Mouse (Mus musculus) thymus, adult 2 months (tissue): ENCODE measurements around the gene St3gal5. TPM values are rescaled to one million over a fixed set of nuclear protein-coding genes. Genes with fewer than 3 reads are reported as not detected.
"Not testable (repeated sequence)": the region's sequence is repeated elsewhere in the genome, so short reads cannot be mapped to it uniquely, and the experiment has no call there.

Source experiments
- DNase-seq: peaks from one replicate; pipeline ENCODE4 v3.0.0; 2021
- H3K27ac ChIP-seq: fragments of 200-500 bp; 2 replicates; pipeline ENCODE4 v1.5.1; 2012; ENCODE audit warnings: low read length, control low read depth; ENCODE audit not compliant: control insufficient read depth, insufficient read depth
- H3K27me3 ChIP-seq: fragments of 200-500 bp; 2 replicates; pipeline ENCODE4 v1.6.1; 2012; ENCODE audit warnings: mild to moderate bottlenecking, low read length, moderate library complexity, mixed read lengths; ENCODE audit not compliant: control insufficient read depth, insufficient read depth
- H3K36me3 ChIP-seq: fragments of 200-500 bp; 2 replicates; pipeline ENCODE4 v1.6.1; 2012; ENCODE audit warnings: mild to moderate bottlenecking, low read length, moderate library complexity; ENCODE audit not compliant: control insufficient read depth, insufficient read depth
- H3K4me1 ChIP-seq: fragments of 200-500 bp; replicated peaks from 2 replicates; pipeline ENCODE4 v1.6.1; 2012; ENCODE audit warnings: low read length; ENCODE audit not compliant: control insufficient read depth, insufficient read depth
- H3K4me3 ChIP-seq: fragments of 200-500 bp; 2 replicates; pipeline ENCODE4 v1.5.1; 2012; ENCODE audit warnings: mild to moderate bottlenecking, low read length, control low read depth, moderate library complexity; ENCODE audit not compliant: control insufficient read depth, insufficient read depth
- CTCF ChIP-seq: fragments of 200-500 bp; IDR thresholded peaks from 2 replicates; pipeline ENCODE4 v1.5.1; 2012; ENCODE audit warnings: mild to moderate bottlenecking, control low read depth, low read length, moderate library complexity, borderline replicate concordance; ENCODE audit not compliant: control insufficient read depth, poor library complexity, insufficient read depth; ENCODE audit errors: extremely low read depth
- POLR2A ChIP-seq: fragments of 200-500 bp; IDR thresholded peaks from 2 replicates; pipeline ENCODE4 v1.6.1; 2012; ENCODE audit warnings: mild to moderate bottlenecking, low read length, control low read depth, moderate library complexity; ENCODE audit not compliant: control insufficient read depth, poor library complexity, insufficient read depth; ENCODE audit errors: extremely low read depth
- WGBS: fragments of 180-500 bp; shearing (Covaris S2); methylation state at CpG from one replicate; pipeline ENCODE4 v1.1.7; 2018; 5-methylcytosine and 5-hydroxymethylcytosine counted together
- polyA plus RNA-seq: library from polyadenylated mRNA; depleted of rRNA; stranded (reverse); fragments of >200 nt; gene quantifications from 2 replicates; pipeline ENCODE4 v1.2.3, GENCODE M21; 2012

Gene St3gal5
- polyA plus RNA-seq, 1 experiment: 4.4 TPM

GRCm38 (mm10) chr6:72056548-72056947, 40.8 kb upstream of the St3gal5 start:
- H3K4me3 ChIP-seq: no peak overlapping the region
- no peak overlapping the region for H3K27ac ChIP-seq
- H3K36me3 ChIP-seq: no peaks in the 10 kb centered on the region
- no peak for DNase-seq
- H3K4me1 ChIP-seq: peaks cover 4% of the 10 kb centered on the region
- no peaks in the 10 kb centered on the region for H3K27me3 ChIP-seq
- TF ChIP-seq POLR2A: no peak
- no peak for TF ChIP-seq CTCF
- WGBS: 91% methylated on average over 2 of the region's 2 CpGs

GRCm38 (mm10) chr6:72058398-72058889, 38.9 kb upstream of the St3gal5 start:
- H3K27ac ChIP-seq: no peak overlapping the region
- no peak for DNase-seq
- TF ChIP-seq CTCF (no peak), POLR2A (no peak)
- 97% methylated on average over 9 of the region's 9 CpGs for WGBS
- H3K4me3 ChIP-seq: no peak overlapping the region
- H3K4me1 ChIP-seq: no peaks in the 10 kb centered on the region
- H3K36me3 ChIP-seq: no peaks in the 10 kb centered on the region
- H3K27me3 ChIP-seq: no peaks in the 10 kb centered on the region

GRCm38 (mm10) chr6:72060677-72061076, 36.7 kb upstream of the St3gal5 start:
- H3K4me1 ChIP-seq, DNase-seq, H3K36me3 ChIP-seq, H3K27me3 ChIP-seq, H3K4me3 ChIP-seq, H3K27ac ChIP-seq: not testable (repeated sequence)
- 93% methylated on average over 10 of the region's 10 CpGs for WGBS

GRCm38 (mm10) chr6:72063718-72064117, 33.7 kb upstream of the St3gal5 start:
- WGBS: 94% methylated on average over 6 of the region's 6 CpGs
- no peak for DNase-seq
- H3K4me3 ChIP-seq: no peak overlapping the region
- H3K4me1 ChIP-seq: no peaks in the 10 kb centered on the region
- H3K27me3 ChIP-seq: no peaks in the 10 kb centered on the region
- H3K36me3 ChIP-seq: no peaks in the 10 kb centered on the region
- no peak overlapping the region for H3K27ac ChIP-seq
- no peak for TF ChIP-seq CTCF
- no peak for TF ChIP-seq POLR2A

GRCm38 (mm10) chr6:72065988-72066387, 31.4 kb upstream of the St3gal5 start:
- no peak overlapping the region for H3K4me3 ChIP-seq
- no peaks in the 10 kb centered on the region for H3K36me3 ChIP-seq
- TF ChIP-seq POLR2A (no peak), CTCF (no peak)
- 75% methylated on average over 10 of the region's 10 CpGs for WGBS
- H3K27me3 ChIP-seq: no peaks in the 10 kb centered on the region
- no peaks in the 10 kb centered on the region for H3K4me1 ChIP-seq
- DNase-seq: no peak
- H3K27ac ChIP-seq: no peak overlapping the region

GRCm38 (mm10) chr6:72068436-72068835, 29.0 kb upstream of the St3gal5 start:
- no peaks in the 10 kb centered on the region for H3K4me1 ChIP-seq
- no peak overlapping the region for H3K27ac ChIP-seq
- DNase-seq: no peak
- H3K27me3 ChIP-seq: no peaks in the 10 kb centered on the region
- WGBS: 92% methylated on average over 4 of the region's 4 CpGs
- H3K36me3 ChIP-seq: no peaks in the 10 kb centered on the region
- TF ChIP-seq POLR2A (no peak), CTCF (no peak)
- H3K4me3 ChIP-seq: no peak overlapping the region

- Histone ChIP-seq H3K4me1 (no peaks in the 10 kb centered on the region), H3K4me3 (no peak overlapping the region), H3K27me3 (no peaks in the 10 kb centered on the region), H3K27ac (no peak overlapping the region), H3K36me3 (no peaks in the 10 kb centered on the region)
- DNase-seq: no peak
- WGBS: 89% methylated on average over 5 of the region's 5 CpGs
- no peak for TF ChIP-seq CTCF
Measured at GRCm38 (mm10) chr6:72071281-72071870, 26.0 kb upstream of the St3gal5 start.
